Mouse (Mus musculus) cerebellum, adult (tissue): ENCODE measurements around the gene Gm10320.
A peak's percentile ranks its signal among the peaks of the same experiment; 100 is the strongest.

ENCODE experiments used
- ATAC-seq: cut with Nextera tagmentation; 2 replicates; pipeline ENCODE4 v1.9.2; 2017; ENCODE audit warnings: mild to moderate bottlenecking, moderate library complexity, mixed read lengths; ENCODE audit not compliant: insufficient number of reproducible peaks, low FRiP score, low TSS enrichment

The Gm10320 gene

GRCm38 (mm10) chr13:98471756-98472155 lies 20.0 kb downstream of the Gm10320 start:
- no peak for ATAC-seq

GRCm38 (mm10) chr13:98470321-98470720 lies 21.5 kb downstream of the Gm10320 start:
- ATAC-seq, result no peak

- ATAC-seq, result no peak
Measured at GRCm38 (mm10) chr13:98469916-98470315, 21.9 kb downstream of the Gm10320 start.

- no peak for ATAC-seq
Measured at GRCm38 (mm10) chr13:98461467-98461866, 30.3 kb downstream of the Gm10320 start.

GRCm38 (mm10) chr13:98456398-98456797 lies 35.4 kb downstream of the Gm10320 start:
- no peak for ATAC-seq

GRCm38 (mm10) chr13:98455646-98456045 lies 36.2 kb downstream of the Gm10320 start:
- no peak for ATAC-seq

GRCm38 (mm10) chr13:98454224-98454967 lies 37.4 kb downstream of the Gm10320 start:
- peak; percentile 15; the same call in 1 of the 2 replicates for ATAC-seq

GRCm38 (mm10) chr13:98453146-98453545 lies 38.7 kb downstream of the Gm10320 start:
- ATAC-seq, result no peak

GRCm38 (mm10) chr13:98448696-98449095 lies 43.1 kb downstream of the Gm10320 start:
- no peak for ATAC-seq

- no peak for ATAC-seq
Measured at GRCm38 (mm10) chr13:98447741-98448140, 44.1 kb downstream of the Gm10320 start.

GRCm38 (mm10) chr13:98445391-98446125 lies 46.2 kb downstream of the Gm10320 start:
- no peak for ATAC-seq

- no peak for ATAC-seq
Measured at GRCm38 (mm10) chr13:98441001-98441400, 50.8 kb downstream of the Gm10320 start.

- no peak for ATAC-seq
Measured at GRCm38 (mm10) chr13:98440293-98440952, 51.4 kb downstream of the Gm10320 start.
